In genomic region chr5:149170841-149171588, GRCm38 (mm10) we compare ENCODE assay signal across 22 mouse cellular contexts. TPM values are rescaled to one million over a fixed set of nuclear protein-coding genes. Genes with fewer than 3 reads are reported as not detected.
DNase-seq lines count a peak whose midpoint lies in the region; ATAC-seq and TF ChIP-seq lines count a peak whose summit lies in the region.
"Had no signal": no experiment of that assay in that cellular context is flagged by ENCODE, and none has a peak within 500 bp of the region (broad histone marks: within the 10 kb centered on the region; RNA-seq: fewer than 3 reads in every experiment).

No protein-coding gene starts in this region.

- H3K27me3 ChIP-seq in heart, embryonic 10.5 days (ENCODE audit: insufficient read depth, poor library complexity, severe bottlenecking) = no peaks in the 10 kb centered on the region
- H3K27me3 ChIP-seq in heart, embryonic 11.5 days (ENCODE audit: control insufficient read depth, insufficient read depth, low read length) = no peaks in the 10 kb centered on the region
- H3K27me3 ChIP-seq in liver, embryonic 13.5 days = no peaks in the 10 kb centered on the region
- H3K27me3 ChIP-seq: hindbrain, embryonic 12.5 days; neural tube, embryonic 12.5 days had no signal

- 0 out of 2 replicates have a peak, but pooled peaks cover 3% of the 10 kb centered on the region for H3K4me1 ChIP-seq in heart, embryonic 10.5 days
- H3K4me1 ChIP-seq in heart, embryonic 11.5 days (ENCODE audit: control insufficient read depth, insufficient read depth, low read length) = no peaks in the 10 kb centered on the region
- H3K4me1 ChIP-seq in ES-E14 (ENCODE audit: control insufficient read depth in 2 of 2, insufficient read depth in 2 of 2, low read length in 2 of 2, poor library complexity in 1 of 2) = peaks cover 6 to 14% of the 10 kb centered on the region in 2 experiments; a peak in 2 of 4 replicates
- H3K4me1 ChIP-seq in liver, embryonic 13.5 days (replicated peaks) = no peaks in the 10 kb centered on the region
- H3K4me1 ChIP-seq: neural tube, embryonic 12.5 days had no signal

- WGBS in heart, embryonic 10.5 days = 57% methylated on average over 8 of the region's 8 CpGs
- 55% methylated on average over 8 of the region's 8 CpGs for WGBS in heart, embryonic 11.5 days (ENCODE audit: insufficient replicate concordance)
- WGBS in liver, embryonic 13.5 days (ENCODE audit: insufficient replicate concordance) = 61% methylated on average over 8 of the region's 8 CpGs

- H3K4me3 ChIP-seq in heart, embryonic 10.5 days = no peak overlapping the region
- H3K4me3 ChIP-seq in heart, embryonic 11.5 days (ENCODE audit: low read depth, low read length) = no peak overlapping the region
- no peak overlapping the region for H3K4me3 ChIP-seq in ES-E14 (ENCODE audit: insufficient read depth in 1 of 2, low read depth in 1 of 2, low read length in 2 of 2, poor library complexity in 1 of 2, severe bottlenecking in 1 of 2)
- H3K4me3 ChIP-seq in liver, embryonic 13.5 days (replicated peaks) = no peak overlapping the region
- H3K4me3 ChIP-seq: hindbrain, embryonic 12.5 days; megakaryocyte, embryonic 14.5 days; neural tube, embryonic 12.5 days had no signal

- ATAC-seq in heart, embryonic 11.5 days (replicated peaks; ENCODE audit: insufficient number of reproducible peaks, low FRiP score, low TSS enrichment) = no peak
- ATAC-seq in liver, embryonic 13.5 days (ENCODE audit: low read depth) = peak; percentile 31; the same call in 1 of the 2 replicates
- ATAC-seq: forebrain, embryonic 14.5 days had no signal

- H3K9ac ChIP-seq in heart, embryonic 11.5 days (ENCODE audit: low read depth, low read length) = no peak overlapping the region
- no peak overlapping the region for H3K9ac ChIP-seq in ES-E14 (ENCODE audit: insufficient read depth, low read depth, low read length, poor library complexity, severe bottlenecking)
- no peak overlapping the region for H3K9ac ChIP-seq in liver, embryonic 13.5 days
- H3K9ac ChIP-seq: hindbrain, embryonic 12.5 days; lung, embryonic 14.5 days; neural tube, embryonic 12.5 days had no signal

- H3K36me3 ChIP-seq in heart, embryonic 10.5 days = no peaks in the 10 kb centered on the region
- H3K36me3 ChIP-seq in heart, embryonic 11.5 days (ENCODE audit: control insufficient read depth, insufficient read depth, low read length) = no peaks in the 10 kb centered on the region
- no peaks in the 10 kb centered on the region for H3K36me3 ChIP-seq in ES-E14 (ENCODE audit: control insufficient read depth, insufficient read depth, low read length, poor library complexity, severe bottlenecking)
- H3K36me3 ChIP-seq in liver, embryonic 13.5 days = no peaks in the 10 kb centered on the region
- H3K36me3 ChIP-seq: hindbrain, embryonic 12.5 days; neural tube, embryonic 12.5 days had no signal

- peak; percentile 61 for DNase-seq in heart, embryonic 10.5 days (ENCODE audit: low spot score)
- peak; percentile 46 for DNase-seq in kidney, adult 9 months
- DNase-seq in kidney, postnatal 4 days = no peak
- DNase-seq in ES-E14 (ENCODE audit: low read depth, low spot score) = peak; percentile 44
- DNase-seq in liver, embryonic 13.5 days = no peak
- no peak for DNase-seq in thymus, postnatal 14 days
- no peak for DNase-seq in adrenal gland, postnatal 36 days
- DNase-seq: adrenal gland, adult 8-10 months; cerebellum, adult 18-20 months; cerebellum, postnatal 25 days; embryo, embryonic 11 days; gastrocnemius, postnatal 10 days; layer of hippocampus, adult 9-11 months; lung, embryonic 14.5 days; lung, postnatal 36 days; midbrain, embryonic 14.5 days; right cerebral cortex, postnatal 14 days had no signal

- no peak overlapping the region for H3K4me2 ChIP-seq in heart, embryonic 11.5 days
- H3K4me2 ChIP-seq in liver, embryonic 13.5 days = no peak overlapping the region
- H3K4me2 ChIP-seq: hindbrain, embryonic 12.5 days; lung, embryonic 14.5 days; neural tube, embryonic 12.5 days had no signal

- no peak overlapping the region for H3K27ac ChIP-seq in heart, embryonic 10.5 days
- no peak overlapping the region for H3K27ac ChIP-seq in heart, embryonic 11.5 days (ENCODE audit: low read depth, low read length)
- H3K27ac ChIP-seq in ES-E14 (ENCODE audit: insufficient read depth, low read depth, low read length, poor library complexity, severe bottlenecking) = no peak overlapping the region
- no peak overlapping the region for H3K27ac ChIP-seq in liver, embryonic 13.5 days
- H3K27ac ChIP-seq: hindbrain, embryonic 12.5 days; neural tube, embryonic 12.5 days had no signal

- in situ Hi-C loops in ES-E14 (cut with MboI; ENCODE audit: low sequenced_read_pairs in 2 of 2, unreplicated experiment in 2 of 2) = no loop called here

- no peaks in the 10 kb centered on the region for H3K9me3 ChIP-seq in heart, embryonic 10.5 days
- no peaks in the 10 kb centered on the region for H3K9me3 ChIP-seq in heart, embryonic 11.5 days (replicated peaks; ENCODE audit: control insufficient read depth, low read length)
- H3K9me3 ChIP-seq in ES-E14 (ENCODE audit: control insufficient read depth, insufficient read depth, low read depth, low read length) = no peaks in the 10 kb centered on the region
- H3K9me3 ChIP-seq in liver, embryonic 13.5 days (replicated peaks) = no peaks in the 10 kb centered on the region
- H3K9me3 ChIP-seq: hindbrain, embryonic 12.5 days; megakaryocyte, embryonic 14.5 days; neural tube, embryonic 12.5 days had no signal

TF ChIP-seq in ES-E14, 5 proteins besides CTCF, POLR2A, EP300 and RAD21:
- TF ChIP-seq ZC3H11A (IDR thresholded peaks at IDR 0.05; ENCODE audit: borderline replicate concordance, low read depth, low read length) (no peak), MAFK (IDR thresholded peaks at IDR 0.05; ENCODE audit: insufficient read depth, low read depth, low read length) (no peak), ZNF384 (IDR thresholded peaks at IDR 0.05; ENCODE audit: low read depth, low read length) (no peak), CHD2 (IDR thresholded peaks at IDR 0.05; ENCODE audit: low read depth, low read length) (no peak), HCFC1 (IDR thresholded peaks at IDR 0.05; ENCODE audit: borderline replicate concordance, insufficient read depth, low read length) (no peak)

RNA-seq across cellular contexts. Expression of gene Uspl1, which starts 13.1 kb away (rescaled TPM):
- 45.9 and 53.7 TPM in 2 replicates for polyA plus RNA-seq in heart, embryonic 10.5 days (2016; fragmentation: Nextera tagmentation; extraction: Ambion mirVana)
- polyA plus RNA-seq in heart, embryonic 11.5 days (2014; fragmentation: Nextera tagmentation; extraction: Ambion mirVana) = 40.3 and 42.8 TPM in 2 replicates
- 108 and 116 TPM in 2 replicates for total RNA-seq in ES-E14 (2012; rRNA removed)
- 24.2 and 28.6 TPM in 2 replicates for polyA plus RNA-seq in liver, embryonic 13.5 days (2015; fragmentation: Nextera tagmentation; extraction: Ambion mirVana)
- 10 to 100 TPM; 29.9 to 40.6 TPM for total RNA-seq in adrenal gland, postnatal 36 days (2021)

RNA-seq across cellular contexts. Expression of gene Hmgb1, which starts 13.3 kb away (rescaled TPM):
- polyA plus RNA-seq in heart, embryonic 10.5 days (2016; fragmentation: Nextera tagmentation; extraction: Ambion mirVana) = 757 and 1,068 TPM in 2 replicates
- 871 and 1,031 TPM in 2 replicates for polyA plus RNA-seq in heart, embryonic 11.5 days (2014; fragmentation: Nextera tagmentation; extraction: Ambion mirVana)
- total RNA-seq in ES-E14 (2012; rRNA removed) = 287 and 350 TPM in 2 replicates
- polyA plus RNA-seq in liver, embryonic 13.5 days (2015; fragmentation: Nextera tagmentation; extraction: Ambion mirVana) = 678 and 901 TPM in 2 replicates
- total RNA-seq in adrenal gland, postnatal 36 days (2021) = 100 to 1,000 TPM; 141 to 161 TPM

Comparison
In these comparisons a context has a peak if more than half of its experiments do, and no peak if none do; other contexts are left out.
1. DNase-seq: peak in heart, embryonic 10.5 days (single experiment), kidney, adult 9 months (single experiment) and ES-E14 (single experiment); none in kidney, postnatal 4 days (0 of 2), liver, embryonic 13.5 days (single experiment), thymus, postnatal 14 days (single experiment) and adrenal gland, postnatal 36 days (0 of 2).